Mouse (Mus musculus) brown adipose tissue, adult 24 weeks (tissue): ENCODE measurements around the gene Smim4. TPM values are rescaled to one million over a fixed set of nuclear protein-coding genes. Genes with fewer than 3 reads are reported as not detected.

Experiments used
- H3K27ac ChIP-seq: fragments of 200-500 bp; replicated peaks from 2 replicates; pipeline ENCODE4 v1.5.1; 2012; ENCODE audit warnings: low read depth, mild to moderate bottlenecking, low read length
- H3K4me1 ChIP-seq: fragments of 200-500 bp; 2 replicates; pipeline ENCODE4 v1.6.1; 2012; ENCODE audit warnings: low read length, mixed read lengths; ENCODE audit not compliant: control insufficient read depth, insufficient read depth, insufficient read length
- H3K4me3 ChIP-seq: fragments of 200-500 bp; 2 replicates; pipeline ENCODE4 v1.5.1; 2012; ENCODE audit warnings: low read depth, mild to moderate bottlenecking, low read length, moderate library complexity; ENCODE audit not compliant: insufficient read depth
- polyA plus RNA-seq: library from polyadenylated mRNA; stranded (reverse); fragments of >200 nt; gene quantifications from 2 replicates; pipeline ENCODE4 v1.2.4, GENCODE M21; 2012; ENCODE audit not compliant: missing spikeins, insufficient read depth, insufficient read length

The Smim4 gene
- polyA plus RNA-seq, 1 experiment, result 119 TPM

DNA sequence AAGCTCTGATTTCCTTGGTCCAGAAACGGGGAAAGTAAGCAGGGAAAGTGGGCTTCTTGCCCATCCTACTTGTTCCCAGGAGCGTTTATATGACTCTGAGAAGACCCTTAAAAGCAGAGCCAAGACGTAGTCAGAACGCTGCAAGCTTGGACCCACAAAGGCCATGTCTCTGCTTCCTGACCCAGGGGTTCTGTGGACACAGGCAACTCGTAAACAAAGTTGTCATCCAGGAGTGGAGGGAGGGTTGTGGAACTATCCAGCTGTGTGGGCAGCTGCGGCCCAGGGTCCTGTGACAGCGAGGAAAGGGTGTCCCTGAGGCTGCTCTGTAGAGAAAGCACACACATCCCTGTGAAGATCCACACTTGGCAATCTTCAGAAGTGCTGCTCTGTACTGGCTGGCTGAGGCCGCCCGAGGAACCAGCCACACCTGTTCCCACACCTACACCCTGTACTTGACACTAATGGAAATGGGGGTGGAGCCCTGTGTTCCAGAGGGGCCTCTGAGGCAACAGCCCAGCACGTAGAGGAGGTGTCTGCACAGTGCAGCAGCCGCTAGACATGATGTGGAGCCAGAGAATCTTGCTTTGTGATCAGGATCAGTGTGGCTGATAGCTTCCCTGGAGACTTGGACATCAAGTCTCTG, 4.4 kb upstream of the Smim4 start:
- no peak overlapping the region for H3K4me3 ChIP-seq
- H3K4me1 ChIP-seq, result no peaks in the 10 kb centered on the region; the same call in 1 of the 2 replicates
- H3K27ac ChIP-seq, result no peak overlapping the region

DNA sequence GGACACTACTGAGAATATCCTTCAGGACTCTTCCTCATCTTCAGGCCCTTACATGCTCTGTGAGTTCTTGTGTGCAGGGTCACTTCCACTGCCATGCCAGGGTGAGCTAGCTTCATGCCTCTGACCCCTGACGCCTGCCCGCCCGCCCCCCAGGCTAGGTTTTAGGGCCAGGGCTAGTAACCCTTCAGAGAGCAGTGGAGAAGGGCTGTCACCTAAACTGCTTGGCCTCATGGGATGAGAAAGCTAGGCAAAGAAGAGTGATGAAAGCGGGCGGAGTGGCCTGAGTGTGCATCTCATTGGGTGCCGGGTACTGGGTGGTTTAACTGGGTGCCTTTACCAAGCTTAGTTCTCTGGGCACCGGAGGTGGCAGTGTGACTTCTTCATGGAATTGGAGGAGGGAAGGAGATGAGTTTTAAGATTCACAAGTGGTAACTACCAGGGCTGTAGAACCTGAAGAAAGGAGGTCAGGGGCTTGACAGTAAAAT, 3.8 kb upstream of the Smim4 start:
- H3K4me3 ChIP-seq, result no peak overlapping the region
- H3K27ac ChIP-seq, result no peak overlapping the region
- no peaks in the 10 kb centered on the region; the same call in 1 of the 2 replicates for H3K4me1 ChIP-seq

DNA sequence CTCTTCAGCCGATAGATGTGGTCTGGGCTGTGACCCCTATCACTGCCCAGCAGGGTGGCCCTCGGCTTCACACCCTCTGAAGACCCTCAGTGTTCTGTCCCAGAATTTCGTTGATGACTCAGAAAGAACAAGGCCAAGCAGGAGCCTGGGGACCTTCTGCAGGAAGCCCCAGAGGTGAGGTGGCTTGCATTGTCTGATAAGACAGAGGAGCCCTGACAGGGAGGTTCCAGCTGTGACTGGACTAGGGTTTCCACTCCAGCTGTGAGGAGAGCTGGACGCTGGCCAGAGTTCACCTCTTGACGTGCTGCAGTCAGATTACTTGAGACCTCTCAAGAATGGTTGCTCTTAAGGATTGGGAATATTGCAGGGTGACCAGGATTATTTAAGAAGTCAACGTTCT, 3.3 kb upstream of the Smim4 start:
- Histone ChIP-seq H3K4me1 (peaks cover 2% of the 10 kb centered on the region), H3K27ac (no peak overlapping the region), H3K4me3 (no peak overlapping the region)

DNA sequence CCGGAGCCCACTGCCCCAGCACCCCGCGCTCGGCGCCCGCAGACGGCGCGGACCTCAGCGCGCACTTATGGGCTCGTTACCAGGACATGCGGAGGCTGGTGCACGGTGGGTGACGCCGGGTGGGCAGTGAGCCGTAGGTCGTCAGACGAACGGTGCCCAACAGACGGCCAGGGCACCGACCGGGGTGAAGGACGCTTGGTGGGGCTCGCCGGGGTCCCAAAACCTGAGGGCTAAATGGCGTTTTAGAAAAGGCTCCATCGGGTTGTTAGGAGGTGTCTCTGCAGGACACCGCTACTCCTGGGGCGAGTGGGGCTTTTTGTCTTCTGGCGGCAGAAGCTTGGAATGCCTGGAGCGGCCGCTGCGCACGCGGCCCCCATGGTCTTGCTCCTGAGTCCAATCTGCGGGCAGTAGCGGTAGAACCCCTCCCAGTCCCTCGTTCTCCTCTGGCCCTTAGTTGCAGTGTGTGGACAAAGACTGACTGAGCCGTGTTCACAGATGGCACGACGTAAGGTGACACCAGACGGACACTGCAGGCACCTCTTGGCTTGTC, 2.6 kb upstream of the Smim4 start:
- Histone ChIP-seq H3K4me1 (peaks cover 5% of the 10 kb centered on the region), H3K4me3 (peak overlapping the region; percentile 59), H3K27ac (no peak overlapping the region)

DNA sequence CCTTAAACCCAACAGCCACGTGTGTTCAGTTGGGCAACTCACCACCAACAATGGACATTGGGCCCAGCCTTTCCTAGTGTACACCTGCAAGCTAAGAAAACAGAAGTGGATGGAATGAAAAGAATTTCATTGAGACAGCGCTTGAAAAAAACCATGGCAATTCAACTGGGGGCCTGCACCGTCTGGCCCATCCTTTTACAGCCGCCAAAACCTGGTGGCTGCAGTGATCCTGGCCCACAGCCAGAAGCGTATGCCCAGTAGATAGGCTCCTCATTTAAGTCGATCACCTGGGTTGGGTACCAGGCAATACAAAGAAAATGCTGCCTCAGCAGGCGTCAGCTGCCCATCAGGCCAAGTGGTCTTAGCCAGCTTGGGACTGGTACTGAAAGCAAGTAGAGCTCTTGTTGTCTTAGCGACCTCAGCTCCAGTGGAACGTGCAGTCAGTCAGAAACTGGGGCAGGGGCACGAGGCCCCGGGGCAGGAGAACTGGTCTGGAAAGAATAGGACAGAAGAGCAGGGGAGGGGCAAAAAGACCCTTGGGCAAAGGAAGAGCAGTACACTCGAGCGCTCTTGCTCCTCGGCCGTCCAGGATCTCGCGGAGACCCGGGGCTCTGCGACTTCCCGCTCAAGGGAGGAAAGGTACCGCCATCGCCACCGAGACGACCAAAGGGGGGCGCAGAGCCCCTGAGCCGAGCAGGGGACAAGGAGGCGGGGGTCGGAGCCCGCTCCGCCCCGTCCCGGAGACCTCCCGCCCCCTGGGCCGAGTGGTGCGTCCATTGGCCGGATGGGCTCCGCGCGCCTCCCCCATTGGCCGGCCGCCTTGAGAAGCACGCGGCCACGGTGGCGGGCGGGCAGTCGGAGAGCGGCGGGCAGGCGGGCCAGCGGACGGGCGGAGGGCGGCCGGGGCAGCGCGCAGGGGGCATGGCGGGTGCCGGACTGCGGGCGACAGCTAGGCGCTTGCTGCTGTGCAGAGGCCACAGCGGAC, 1.8 kb upstream of the Smim4 start, which contains the start of gene Nt5dc2:
TSS of gene Nt5dc2 (plus strand) at position 818 of the 985 bp plus-strand sequence.
- Histone ChIP-seq H3K4me3 (peak within 1 kb of the TSS; percentile 65), H3K27ac (no peak within 1 kb of the TSS), H3K4me1 (peaks cover 8% of the 10 kb centered on the region)

DNA sequence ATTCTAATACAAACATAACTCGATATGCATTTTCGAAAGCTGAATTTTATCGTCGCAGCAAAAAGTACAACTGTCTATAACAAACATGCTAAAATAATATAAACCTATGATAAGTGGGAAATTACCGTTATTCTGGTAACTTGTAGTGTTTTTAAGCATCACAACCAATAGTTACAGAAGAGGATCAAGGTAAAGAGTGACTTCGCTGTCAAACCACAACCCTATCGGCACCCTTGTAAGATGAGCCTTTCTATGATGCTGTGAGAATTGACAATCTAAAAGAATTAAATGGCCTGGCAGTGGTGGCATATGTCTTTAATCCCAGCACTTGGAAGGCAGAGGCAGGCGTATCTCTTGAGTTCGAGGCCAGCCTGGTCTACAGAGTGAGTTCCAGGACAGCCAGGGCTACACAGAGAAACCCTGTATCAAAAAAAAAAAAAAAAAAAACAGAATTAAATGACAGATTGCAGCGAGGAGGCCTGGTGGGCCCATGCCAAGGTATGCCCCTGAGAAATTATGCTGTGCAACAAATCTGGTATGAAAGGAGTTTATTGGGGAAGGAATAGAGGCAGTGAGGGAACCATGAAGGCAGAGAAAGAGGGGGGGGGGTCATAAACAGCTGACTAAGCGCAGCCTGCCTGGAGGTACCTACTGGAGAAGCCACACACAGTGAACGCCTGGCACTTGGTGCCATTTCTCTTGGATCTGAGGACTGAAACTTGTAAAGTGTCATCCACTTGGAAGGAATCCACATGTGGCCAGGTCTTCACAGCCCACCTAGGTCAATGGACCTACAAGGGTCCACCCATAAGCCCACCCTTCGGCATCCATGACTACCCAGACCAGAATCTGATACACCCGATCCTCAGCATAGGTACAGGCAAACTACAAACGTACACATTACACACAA, 825 bp upstream of the Smim4 start:
- H3K27ac ChIP-seq, result no peak overlapping the region
- peaks cover 13% of the 10 kb centered on the region for H3K4me1 ChIP-seq
- H3K4me3 ChIP-seq, result peak overlapping the region; percentile 57

DNA sequence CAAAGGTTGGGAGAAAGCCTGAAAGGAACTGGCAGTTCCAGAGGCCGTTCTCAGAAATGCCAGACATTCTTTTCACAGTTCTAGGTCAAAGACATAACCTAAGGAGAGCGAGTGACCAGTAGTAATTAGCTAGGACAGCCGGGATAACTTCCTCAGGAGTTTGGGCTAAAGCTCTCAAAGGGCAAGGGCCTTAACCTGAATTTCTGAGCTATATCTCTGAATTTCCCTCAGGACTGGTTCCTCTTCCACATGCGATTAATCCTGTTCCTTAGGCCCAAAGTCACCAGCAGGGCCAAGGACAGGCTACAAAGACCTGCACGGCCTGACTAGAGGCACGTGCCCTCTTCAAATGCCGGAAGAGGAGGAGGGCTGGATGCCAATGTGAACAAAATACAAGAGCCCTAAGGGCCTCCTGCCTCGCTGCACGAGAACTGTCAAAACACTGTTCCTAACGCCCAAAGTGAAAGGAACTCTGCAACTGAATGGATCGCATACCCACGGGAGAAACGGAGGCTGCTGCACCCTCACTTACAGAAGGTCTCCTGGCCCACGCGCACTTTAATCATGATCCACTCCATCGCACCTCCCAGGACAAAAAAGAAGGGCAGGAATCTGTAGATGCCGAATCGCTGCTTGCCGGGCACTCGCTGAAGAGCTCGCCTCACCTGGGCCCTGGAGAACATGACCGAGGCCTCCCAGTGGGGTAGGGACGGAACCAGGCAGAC, 493 bp downstream of the Smim4 start:
- Histone ChIP-seq H3K27ac (peak overlapping the region; percentile 80), H3K4me3 (peak overlapping the region; percentile 88), H3K4me1 (peaks cover 13% of the 10 kb centered on the region)

DNA sequence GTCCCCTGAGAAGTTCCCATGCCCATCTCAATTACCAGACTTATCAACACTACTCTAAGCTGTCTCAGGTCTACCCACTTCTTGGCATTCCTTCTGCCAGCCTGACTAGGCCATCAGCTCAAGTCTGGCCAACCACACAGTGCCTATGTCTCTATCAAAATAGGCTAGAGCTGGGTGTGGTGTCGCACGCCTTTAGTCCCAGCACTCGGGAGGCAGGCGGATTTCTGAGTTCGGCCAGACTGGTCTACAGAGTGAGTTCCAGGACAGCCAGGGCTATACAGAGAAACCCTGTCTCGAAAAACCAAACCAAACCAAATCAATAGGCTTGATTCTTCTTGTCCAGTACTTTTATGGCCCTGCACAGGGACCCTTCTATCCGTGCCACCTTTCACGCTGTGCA, 1.9 kb downstream of the Smim4 start:
- H3K27ac ChIP-seq, result no peak overlapping the region
- H3K4me1 ChIP-seq, result peaks cover 13% of the 10 kb centered on the region
- no peak overlapping the region for H3K4me3 ChIP-seq

DNA sequence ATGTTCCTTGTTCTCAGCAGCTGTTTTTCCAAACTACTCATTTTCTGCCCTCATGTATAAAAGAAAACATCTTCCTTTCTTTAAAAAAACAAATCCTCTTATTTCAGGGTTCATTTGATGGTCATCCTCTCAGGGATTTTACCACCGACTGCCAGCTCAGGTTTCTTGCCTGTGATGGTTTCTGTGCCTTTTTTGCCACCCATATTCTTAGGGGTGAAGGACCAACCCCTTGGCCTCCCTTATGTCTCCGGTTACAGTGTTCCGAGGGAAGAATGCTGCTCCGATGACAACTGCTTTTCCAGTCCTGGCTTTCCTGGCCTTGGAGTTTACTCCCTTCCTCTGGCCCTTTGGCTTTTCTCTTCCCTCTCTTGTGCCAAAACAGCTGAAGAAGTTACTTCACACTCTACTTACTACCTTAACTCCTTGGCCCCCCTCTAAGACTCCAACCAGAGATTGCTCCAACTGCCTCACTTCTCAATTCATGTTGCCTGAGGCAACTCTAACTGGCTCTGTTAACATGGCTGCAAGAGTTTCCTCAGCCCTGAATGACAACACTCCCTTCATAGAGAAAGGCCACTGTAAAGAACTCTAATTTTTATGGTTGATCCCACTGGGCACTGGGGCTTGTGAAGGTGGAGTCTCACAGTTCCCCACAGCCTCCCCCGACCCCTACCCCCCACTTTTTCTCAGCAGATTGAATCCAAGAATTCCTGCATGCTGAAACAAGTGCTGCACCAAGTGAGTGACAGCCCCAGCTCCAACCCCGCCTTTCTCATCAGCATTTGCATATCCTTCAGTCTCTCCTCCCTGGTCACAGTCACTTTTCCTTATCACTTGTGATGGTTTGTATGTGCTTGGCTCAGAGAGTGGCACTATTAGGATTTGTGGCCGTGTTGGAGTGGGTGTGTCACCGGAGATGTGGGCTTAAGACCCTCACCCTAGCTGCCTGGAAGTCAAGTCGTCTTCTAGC, 3.4 kb downstream of the Smim4 start:
- H3K27ac ChIP-seq, result 0 out of 2 replicates have a peak overlapping the region, but pooled peaks have one; percentile 36
- H3K4me1 ChIP-seq, result peaks cover 13% of the 10 kb centered on the region
- no peak overlapping the region for H3K4me3 ChIP-seq

DNA sequence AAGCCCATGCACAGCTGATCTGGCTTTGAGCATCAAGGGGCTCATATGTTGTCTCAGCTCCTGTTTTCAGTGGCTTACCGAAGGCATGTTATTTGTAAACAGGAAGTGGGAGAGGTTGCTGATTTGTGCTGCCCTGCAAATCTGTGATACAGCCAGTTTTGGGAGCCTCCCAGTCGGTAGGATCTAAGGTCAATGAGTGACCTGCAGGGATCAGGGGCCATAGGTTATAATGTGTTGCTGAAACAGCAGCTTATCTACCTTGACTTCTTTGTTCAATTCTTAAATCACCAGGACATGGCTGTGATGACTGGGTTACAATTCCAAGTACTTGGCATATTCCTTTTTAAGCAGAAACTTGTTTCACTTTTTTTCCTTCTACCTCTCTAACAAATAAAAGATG, 13.2 kb downstream of the Smim4 start:
- no peak overlapping the region for H3K27ac ChIP-seq
- H3K4me1 ChIP-seq, result no peaks in the 10 kb centered on the region
- H3K4me3 ChIP-seq, result no peak overlapping the region

DNA sequence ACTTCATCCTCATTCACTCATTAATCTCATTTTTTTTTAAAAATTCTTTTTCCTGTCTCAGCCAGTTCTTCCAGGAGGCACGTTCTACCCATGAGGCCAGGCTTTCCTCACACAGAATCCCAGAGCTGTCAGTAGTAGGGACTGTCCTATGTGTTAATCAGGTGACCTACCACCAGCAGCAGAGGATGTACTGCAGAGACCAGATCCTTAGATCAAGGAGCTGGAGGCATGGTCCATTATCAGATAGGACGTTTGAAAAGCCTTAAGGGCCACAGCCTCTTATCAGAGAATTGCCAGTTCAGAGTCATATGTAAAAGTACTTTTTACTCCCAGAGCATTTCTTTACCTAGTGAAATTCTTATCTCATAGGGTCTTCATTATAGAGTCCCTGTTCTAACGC, 14.7 kb downstream of the Smim4 start:
- Histone ChIP-seq H3K27ac (no peak overlapping the region), H3K4me1 (no peaks in the 10 kb centered on the region), H3K4me3 (no peak overlapping the region)

DNA sequence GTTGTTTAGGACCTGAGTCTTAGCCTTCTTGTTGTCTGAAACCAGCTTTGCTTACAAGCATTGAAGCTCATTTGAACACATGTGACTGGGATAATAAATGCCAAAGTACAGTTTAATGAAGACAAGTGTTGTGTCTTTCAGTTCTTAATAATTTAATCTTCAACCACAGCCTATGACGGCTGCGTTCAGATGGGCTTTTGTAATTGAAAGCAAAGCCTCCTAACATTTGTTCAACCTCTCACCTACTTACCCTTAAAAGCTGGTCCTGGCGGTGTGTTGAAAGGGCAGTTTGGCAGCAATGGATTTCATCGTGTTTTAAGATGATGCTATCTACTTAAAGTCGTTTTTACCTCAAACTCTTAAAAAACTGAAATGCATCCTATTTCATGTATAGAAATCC, 16.6 kb downstream of the Smim4 start:
- H3K27ac ChIP-seq, result no peak overlapping the region

DNA sequence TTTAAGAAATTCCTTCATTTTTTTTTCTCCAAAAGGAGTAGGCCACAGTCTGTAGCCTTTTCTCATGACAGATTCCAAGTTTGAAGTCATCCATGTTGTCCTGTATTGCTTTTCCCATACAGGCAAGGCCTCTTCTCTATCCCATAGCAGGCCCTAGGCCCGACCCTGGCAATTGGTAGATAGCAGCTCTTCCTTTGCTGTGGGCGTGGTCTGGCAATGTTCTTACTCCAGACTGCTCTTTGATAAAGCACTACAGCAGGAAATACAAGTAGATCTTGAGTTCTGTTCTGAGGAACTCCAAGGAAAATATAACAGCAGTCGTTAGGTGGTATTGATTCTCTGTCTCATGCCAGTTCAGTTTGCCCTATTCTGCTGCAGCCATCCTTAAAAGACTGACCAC, 18.1 kb downstream of the Smim4 start:
- Histone ChIP-seq H3K27ac (no peak overlapping the region), H3K4me3 (no peak overlapping the region), H3K4me1 (no peaks in the 10 kb centered on the region)

More for the DNA sequence above, 16.6 kb downstream of the Smim4 start:
- no peaks in the 10 kb centered on the region for H3K4me1 ChIP-seq
- H3K4me3 ChIP-seq, result no peak overlapping the region
